Mouse (Mus musculus) limb, embryonic 11.5 days (tissue): ENCODE data around the gene Barhl1. TPM values are rescaled to one million over a fixed set of nuclear protein-coding genes. Genes with fewer than 3 reads are reported as not detected.

Experiments
- ATAC-seq: fragments of 200-750 bp; cut with Nextera tagmentation; 2 replicates; pipeline ENCODE4 v1.8.0; 2017; ENCODE audit warnings: low read depth; ENCODE audit not compliant: insufficient number of reproducible peaks, low FRiP score, low TSS enrichment
- DNase-seq: peaks from one replicate; pipeline ENCODE4 v3.0.0-alpha.2; 2015; ENCODE audit warnings: low spot score
- H3K27ac ChIP-seq: fragments of 300-500 bp; sonication (generic); replicated peaks from 2 replicates; pipeline ENCODE4 v1.5.1; 2014; ENCODE audit warnings: low read depth, mild to moderate bottlenecking, low read length
- H3K27me3 ChIP-seq: fragments of 300-500 bp; sonication (generic); 2 replicates; pipeline ENCODE4 v1.6.1; 2014; ENCODE audit warnings: mild to moderate bottlenecking, low read length, mixed read lengths; ENCODE audit not compliant: control insufficient read depth, insufficient read depth
- H3K36me3 ChIP-seq: fragments of 300-500 bp; sonication (generic); 2 replicates; pipeline ENCODE4 v1.6.1; 2014; ENCODE audit warnings: mild to moderate bottlenecking, low read length, moderate library complexity, mixed read lengths; ENCODE audit not compliant: control insufficient read depth, insufficient read depth
- H3K4me1 ChIP-seq: fragments of 300-500 bp; sonication (generic); 2 replicates; pipeline ENCODE4 v1.6.1; 2014; ENCODE audit warnings: low read length, mixed read lengths; ENCODE audit not compliant: control insufficient read depth, insufficient read depth
- H3K4me2 ChIP-seq: fragments of 300-500 bp; sonication (generic); 2 replicates; pipeline ENCODE4 v1.6.1; 2014; ENCODE audit warnings: low read depth, mild to moderate bottlenecking, moderate library complexity; ENCODE audit not compliant: severe bottlenecking
- H3K4me3 ChIP-seq: fragments of 300-500 bp; sonication (generic); 2 replicates; pipeline ENCODE4 v1.5.1; 2014; ENCODE audit warnings: low read depth, low read length
- H3K9ac ChIP-seq: fragments of 300-500 bp; sonication (generic); 2 replicates; pipeline ENCODE4 v1.6.1; 2014; ENCODE audit warnings: mild to moderate bottlenecking, low read length
- H3K9me3 ChIP-seq: fragments of 300-500 bp; sonication (generic); 2 replicates; pipeline ENCODE4 v1.6.1; 2016; ENCODE audit warnings: low read length; ENCODE audit not compliant: control insufficient read depth
- WGBS: fragments of 180-500 bp; shearing (Covaris S2); extraction: QIAGEN DNeasy Blood & Tissue Kit; methylation state at CpG from one replicate; pipeline ENCODE4 v1.1.7; 2014; 5-methylcytosine and 5-hydroxymethylcytosine counted together
- polyA plus RNA-seq: library from polyadenylated mRNA; unstranded; fragments of >200 nt; fragmentation: Nextera tagmentation; extraction: Ambion mirVana; gene quantifications from 2 replicates; pipeline ENCODE4 v1.2.1, GENCODE M21; 2014

Gene Barhl1
- polyA plus RNA-seq, 1 experiment from 2014 or later, result not detected

DNA sequence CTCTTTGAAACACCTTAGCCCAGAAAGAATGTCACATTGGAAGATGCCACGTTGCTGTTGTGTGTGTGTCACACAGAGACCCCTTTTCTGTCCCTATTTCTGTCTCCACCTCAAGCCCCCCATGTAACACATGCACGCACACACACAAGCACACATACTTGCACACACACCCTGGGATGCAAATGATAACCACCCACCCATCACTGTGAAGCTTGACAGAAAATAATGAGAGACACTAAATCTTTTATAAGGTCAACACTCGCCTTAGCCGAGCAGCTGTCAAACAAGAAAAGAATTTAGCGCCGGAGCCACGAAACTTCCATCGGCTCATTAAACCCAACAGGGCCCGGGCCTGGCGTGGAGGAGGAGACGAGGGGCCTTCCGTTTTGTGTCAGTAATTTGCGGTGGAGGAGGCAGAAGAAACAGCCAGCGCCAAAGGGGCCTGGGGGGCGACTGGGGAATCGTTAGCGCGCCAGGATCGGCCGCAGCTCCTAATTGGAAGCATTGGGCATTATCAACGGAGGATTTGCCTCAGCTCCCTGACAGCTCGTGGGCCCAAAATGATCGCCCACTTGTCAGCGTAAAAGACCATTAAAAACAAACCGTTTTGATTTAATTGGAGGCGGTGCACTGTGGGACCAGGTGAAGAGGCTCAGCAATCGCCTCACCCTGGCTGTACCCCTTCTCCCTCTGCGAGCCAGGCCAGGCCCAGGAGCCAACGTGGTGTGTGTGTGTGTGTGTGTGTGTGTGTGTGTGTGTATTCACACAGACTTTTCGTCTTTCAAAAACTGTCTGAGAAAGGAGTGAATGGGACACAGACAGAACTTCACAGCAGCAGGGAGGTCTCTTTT is 27.4 kb upstream of the Barhl1 start:
- Histone ChIP-seq H3K9ac (no peak overlapping the region), H3K27me3 (0 out of 2 replicates have a peak, but pooled peaks cover 6% of the 10 kb centered on the region), H3K4me3 (no peak overlapping the region), H3K4me1 (peaks cover 18% of the 10 kb centered on the region), H3K4me2 (peak overlapping the region; percentile 29; the same call in 1 of the 2 replicates), H3K36me3 (no peaks in the 10 kb centered on the region), H3K9me3 (no peaks in the 10 kb centered on the region), H3K27ac (no peak overlapping the region)
- DNase-seq, result peak; percentile 54
- 17% methylated on average over 30 of the region's 30 CpGs for WGBS
- ATAC-seq, result no peak

DNA sequence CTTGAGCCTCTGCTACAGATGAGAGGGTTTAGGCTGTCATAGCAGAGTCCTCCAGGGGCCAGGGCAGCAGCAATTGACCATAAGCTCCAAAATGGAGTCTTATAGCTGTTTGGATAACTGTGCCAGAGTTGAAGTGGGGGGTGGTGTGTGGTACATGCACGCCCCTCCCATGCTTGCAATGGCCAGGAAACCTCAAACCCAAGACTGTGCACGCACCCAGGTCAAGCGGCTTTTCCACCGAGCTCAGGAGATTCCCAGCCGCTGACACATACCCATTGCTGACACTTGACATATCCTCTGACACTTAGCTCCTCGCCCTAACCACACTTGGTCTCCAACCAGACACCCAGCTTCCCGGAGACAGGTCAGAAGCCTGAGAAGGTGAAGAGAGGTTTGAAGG is 22.5 kb upstream of the Barhl1 start:
- Histone ChIP-seq H3K27ac (no peak overlapping the region), H3K4me3 (no peak overlapping the region), H3K4me2 (no peak overlapping the region), H3K27me3 (0 out of 2 replicates have a peak, but pooled peaks cover 4% of the 10 kb centered on the region), H3K4me1 (peaks cover 19% of the 10 kb centered on the region), H3K9me3 (no peaks in the 10 kb centered on the region), H3K9ac (no peak overlapping the region), H3K36me3 (no peaks in the 10 kb centered on the region)
- DNase-seq (no peak), ATAC-seq (no peak)
- 68% methylated on average over 7 of the region's 7 CpGs for WGBS

DNA sequence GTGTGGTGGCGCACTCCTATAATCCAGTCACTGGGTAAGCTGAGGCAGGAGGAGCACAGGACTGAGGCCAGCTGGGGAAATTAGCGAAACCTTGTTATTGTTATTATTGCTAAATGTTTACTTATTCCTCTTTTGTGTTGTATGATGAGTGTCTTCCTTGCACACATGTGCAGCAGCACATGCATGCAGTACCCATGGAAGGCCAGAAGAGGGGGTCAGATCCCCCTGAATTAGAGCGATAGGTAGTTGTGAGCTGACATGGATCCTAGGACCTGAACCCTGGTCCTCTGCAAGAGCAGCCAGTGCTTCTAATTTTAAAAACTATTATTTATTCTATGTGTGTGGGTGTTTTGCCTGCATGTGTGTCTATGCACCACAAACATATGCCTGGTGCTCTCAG is 14.1 kb upstream of the Barhl1 start:
- Histone ChIP-seq H3K4me1 (no peaks in the 10 kb centered on the region), H3K4me2 (no peak overlapping the region), H3K27me3 (peaks cover 9% of the 10 kb centered on the region; the same call in 1 of the 2 replicates), H3K27ac (no peak overlapping the region), H3K36me3 (no peaks in the 10 kb centered on the region), H3K9me3 (no peaks in the 10 kb centered on the region), H3K4me3 (no peak overlapping the region), H3K9ac (no peak overlapping the region)
- 93% methylated on average over 3 of the region's 3 CpGs for WGBS
- DNase-seq (no peak), ATAC-seq (no peak)

DNA sequence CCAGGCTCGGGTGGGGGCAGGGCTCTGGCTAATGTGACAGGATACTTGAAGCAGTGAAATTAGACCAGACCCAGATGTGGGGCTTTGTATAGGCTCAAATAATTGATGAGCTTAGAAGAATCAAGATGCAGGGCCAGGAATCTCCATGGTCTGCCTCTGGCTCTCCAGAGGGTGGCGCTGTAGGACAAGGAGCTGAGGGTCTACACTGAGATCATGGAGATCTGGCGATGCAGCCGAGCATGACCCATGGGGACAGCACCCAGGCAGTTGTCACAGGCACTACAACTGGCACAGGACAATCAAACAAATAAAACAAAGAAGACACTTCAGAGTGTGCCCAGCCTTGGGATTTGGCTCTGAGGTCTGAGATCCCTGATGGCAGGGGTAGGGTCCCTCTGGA is 7.4 kb upstream of the Barhl1 start:
- Histone ChIP-seq H3K27ac (no peak overlapping the region), H3K36me3 (no peaks in the 10 kb centered on the region), H3K9ac (no peak overlapping the region), H3K4me2 (no peak overlapping the region), H3K4me3 (no peak overlapping the region), H3K4me1 (no peaks in the 10 kb centered on the region), H3K9me3 (no peaks in the 10 kb centered on the region), H3K27me3 (peaks cover 52% of the 10 kb centered on the region)
- ATAC-seq (no peak), DNase-seq (peak; percentile 89)
- WGBS, result 2% methylated on average over 4 of the region's 4 CpGs

DNA sequence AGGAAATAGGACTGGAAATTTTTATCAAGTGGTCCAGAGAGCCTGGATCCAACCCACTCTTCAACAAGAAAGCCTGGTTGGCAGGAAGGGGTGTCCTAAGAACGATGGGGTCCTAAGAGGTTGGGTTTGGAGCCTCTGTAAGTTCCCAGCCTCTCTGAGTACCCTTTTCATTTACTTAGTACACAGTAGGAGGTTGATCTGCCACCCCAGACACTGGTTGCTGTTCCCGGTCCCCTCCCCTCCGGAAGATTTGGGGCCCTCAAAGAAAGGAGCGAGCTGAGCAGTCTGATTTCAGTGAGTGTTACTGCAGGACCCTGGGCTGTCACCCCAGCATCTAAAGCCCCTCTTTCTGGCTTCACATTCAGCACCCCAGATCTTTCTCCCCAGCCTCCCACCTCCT is 2.5 kb upstream of the Barhl1 start:
- H3K27me3 ChIP-seq, result peaks cover 89% of the 10 kb centered on the region
- no peak overlapping the region for H3K9ac ChIP-seq
- 0% methylated on average over 4 of the region's 4 CpGs for WGBS
- H3K4me3 ChIP-seq, result no peak overlapping the region
- no peaks in the 10 kb centered on the region for H3K9me3 ChIP-seq
- H3K4me1 ChIP-seq, result peaks cover 3% of the 10 kb centered on the region; the same call in 1 of the 2 replicates
- no peak overlapping the region for H3K27ac ChIP-seq
- no peaks in the 10 kb centered on the region for H3K36me3 ChIP-seq
- no peak overlapping the region for H3K4me2 ChIP-seq
- ATAC-seq (no peak), DNase-seq (no peak)

DNA sequence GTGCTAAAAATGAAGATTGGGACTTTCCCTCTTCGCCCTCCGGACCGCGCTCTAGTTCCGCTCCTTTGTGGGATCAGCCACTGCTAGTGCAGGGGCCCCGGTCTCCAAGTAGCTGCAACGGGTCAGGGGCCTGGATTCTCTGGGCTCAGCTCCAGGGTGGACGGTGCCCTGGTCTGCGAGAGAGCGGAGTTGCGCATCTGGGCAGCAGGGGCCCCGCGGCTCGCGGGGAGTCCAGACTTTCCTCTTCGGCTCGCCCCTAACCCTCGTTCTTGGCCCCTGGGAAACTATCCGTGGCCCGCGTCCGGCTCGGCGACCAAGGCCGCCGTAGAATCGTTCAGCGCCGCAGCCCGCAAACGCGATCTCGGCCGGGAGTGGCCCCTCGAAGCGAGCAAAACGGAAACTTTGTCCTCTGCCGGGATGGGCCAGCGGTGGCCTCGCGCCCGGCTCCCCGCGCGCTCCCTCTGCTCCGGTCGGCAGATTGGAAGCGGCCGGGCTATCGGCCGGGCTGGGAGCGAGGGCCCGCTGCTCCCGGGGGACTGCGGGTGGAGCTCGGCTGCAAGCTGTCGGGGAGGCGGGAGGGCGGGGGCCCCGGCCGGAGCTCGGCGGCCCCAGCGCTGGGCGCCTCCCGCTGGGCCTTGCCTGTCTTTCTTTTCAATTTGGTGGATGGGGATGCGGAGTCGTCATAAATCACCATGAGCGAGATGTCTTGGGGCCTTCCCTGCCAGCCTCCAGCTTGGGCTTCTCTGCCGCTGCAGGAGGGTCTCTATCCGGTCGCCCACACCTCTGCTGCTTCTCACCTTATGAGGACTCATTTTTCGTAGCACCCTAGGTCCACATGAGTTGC is 1.3 kb upstream of the Barhl1 start:
- no peak overlapping the region for H3K27ac ChIP-seq
- peaks cover 3% of the 10 kb centered on the region; the same call in 1 of the 2 replicates for H3K4me1 ChIP-seq
- H3K4me3 ChIP-seq, result no peak overlapping the region
- H3K36me3 ChIP-seq, result no peaks in the 10 kb centered on the region
- ATAC-seq, result no peak
- DNase-seq, result peak; percentile 52
- no peaks in the 10 kb centered on the region for H3K9me3 ChIP-seq
- under 1% methylated on average over 73 of the region's 73 CpGs for WGBS
- no peak overlapping the region for H3K4me2 ChIP-seq
- peaks cover 92% of the 10 kb centered on the region for H3K27me3 ChIP-seq
- no peak overlapping the region for H3K9ac ChIP-seq

DNA sequence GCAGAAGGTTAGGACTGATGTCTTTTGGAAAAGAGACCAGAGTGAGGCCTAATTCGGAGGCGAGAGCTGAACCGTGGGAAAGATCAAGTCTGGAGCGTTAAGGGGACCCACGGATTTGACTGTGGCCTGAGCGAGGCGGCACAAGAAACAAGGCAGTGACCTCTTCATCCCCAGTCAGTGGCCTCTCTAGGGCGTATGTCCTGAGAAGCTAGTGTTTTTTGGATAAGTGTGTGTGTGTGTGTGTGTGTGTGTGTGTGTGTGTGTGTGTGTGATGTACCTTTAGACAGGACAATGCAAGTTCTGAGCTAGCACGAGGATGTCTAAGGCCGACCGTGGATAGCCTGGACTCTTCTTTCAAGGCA is 669 bp upstream of the Barhl1 start:
- Histone ChIP-seq H3K27ac (no peak overlapping the region), H3K27me3 (peaks cover 91% of the 10 kb centered on the region), H3K36me3 (no peaks in the 10 kb centered on the region), H3K4me1 (peaks cover 3% of the 10 kb centered on the region; the same call in 1 of the 2 replicates), H3K9ac (no peak overlapping the region), H3K4me3 (no peak overlapping the region), H3K4me2 (no peak overlapping the region), H3K9me3 (no peaks in the 10 kb centered on the region)
- WGBS, result 2% methylated on average over 11 of the region's 11 CpGs
- DNase-seq (no peak), ATAC-seq (no peak)

DNA sequence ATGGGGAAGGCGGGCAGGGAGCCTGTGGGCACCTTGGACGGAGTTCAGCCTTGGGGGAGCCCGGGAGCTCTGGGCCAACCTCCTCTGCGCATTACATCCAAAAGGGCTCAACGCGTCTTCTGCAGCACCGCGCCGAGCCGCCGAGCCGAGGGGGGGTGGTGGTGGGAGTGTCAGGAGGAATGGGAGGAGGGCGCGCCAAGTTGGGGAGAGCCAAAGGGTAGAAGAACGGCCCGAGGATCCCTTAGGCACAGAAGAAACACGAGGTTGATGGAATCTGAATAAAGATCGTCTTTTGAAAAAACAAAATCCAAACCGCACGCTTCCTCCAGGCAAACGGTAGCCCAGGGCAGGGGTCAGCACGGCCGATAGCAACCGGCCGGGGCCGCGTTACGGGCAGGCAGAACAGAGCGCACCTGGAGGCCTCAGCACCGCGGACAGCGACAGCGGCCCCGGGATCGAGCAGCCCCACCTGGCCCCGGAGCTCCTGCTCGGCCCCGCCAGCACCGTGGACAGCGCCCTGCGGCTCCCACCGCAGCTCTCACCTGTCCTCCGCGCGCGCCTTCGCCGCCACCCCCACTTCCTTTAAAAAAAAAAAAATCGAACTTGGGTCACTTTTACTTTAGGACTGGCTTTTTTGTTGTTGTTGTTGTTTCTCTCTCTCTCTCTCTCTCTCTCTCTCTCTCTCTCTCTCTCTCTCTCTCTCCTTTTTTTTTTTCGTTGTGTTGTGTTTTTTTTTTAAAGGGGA is 528 bp downstream of the Barhl1 start:
- peaks cover 3% of the 10 kb centered on the region; the same call in 1 of the 2 replicates for H3K4me1 ChIP-seq
- ATAC-seq, result peak; percentile 60; the same call in 1 of the 2 replicates
- H3K9me3 ChIP-seq, result no peaks in the 10 kb centered on the region
- under 1% methylated on average over 50 of the region's 50 CpGs for whole genome bisulfite sequencing
- H3K27me3 ChIP-seq, result peaks cover 93% of the 10 kb centered on the region
- no peaks in the 10 kb centered on the region for H3K36me3 ChIP-seq
- H3K4me3 ChIP-seq, result no peak overlapping the region
- H3K27ac ChIP-seq, result no peak overlapping the region
- no peak overlapping the region for H3K4me2 ChIP-seq
- DNase-seq, result peak; percentile 93
- no peak overlapping the region for H3K9ac ChIP-seq
